Mouse (Mus musculus): ENCODE measurements around the gene Tbc1d30. TPM values are rescaled to one million over a fixed set of nuclear protein-coding genes. Genes with fewer than 3 reads are reported as not detected.

Gene Tbc1d30
- polyA plus RNA-seq, 1 experiment from 2014 or later: 1.4 TPM

GRCm38 (mm10) chr10:121249820-121250219 lies 101.3 kb downstream of the Tbc1d30 start:
- H3K4me1 ChIP-seq (ENCODE audit: insufficient read depth): no peaks in the 10 kb centered on the region
- peaks cover 2% of the 10 kb centered on the region; the same call in 1 of the 2 replicates for H3K27me3 ChIP-seq (ENCODE audit: insufficient read depth, low read length)
- DNase-seq (no peak), ATAC-seq (no peak)
- H3K36me3 ChIP-seq (replicated peaks; ENCODE audit: insufficient read depth, low read length): no peaks in the 10 kb centered on the region
- no peak overlapping the region for H3K4me2 ChIP-seq (ENCODE audit: low read depth, low read length)
- no peak overlapping the region for H3K4me3 ChIP-seq (ENCODE audit: low read depth, low read length)
- TF ChIP-seq EP300 (IDR thresholded peaks at IDR 0.05; ENCODE audit: low read depth): no peak
- TF ChIP-seq CTCF (IDR thresholded peaks at IDR 0.05; ENCODE audit: low read depth): no peak
- no peaks in the 10 kb centered on the region for H3K9me3 ChIP-seq (ENCODE audit: low read length)
- H3K27ac ChIP-seq (ENCODE audit: low read depth): no peak overlapping the region
- H3K9ac ChIP-seq (replicated peaks): no peak overlapping the region
- 82% methylated on average over 4 of the region's 4 CpGs for WGBS (ENCODE audit: insufficient replicate concordance)

GRCm38 (mm10) chr10:121247545-121247944 lies 103.5 kb downstream of the Tbc1d30 start:
- Histone ChIP-seq H3K4me1 (ENCODE audit: insufficient read depth) (peaks cover 6% of the 10 kb centered on the region), H3K27ac (ENCODE audit: low read depth) (no peak overlapping the region), H3K4me3 (ENCODE audit: low read depth, low read length) (no peak overlapping the region), H3K9me3 (ENCODE audit: low read length) (no peaks in the 10 kb centered on the region), H3K36me3 (replicated peaks; ENCODE audit: insufficient read depth, low read length) (no peaks in the 10 kb centered on the region), H3K27me3 (ENCODE audit: insufficient read depth, low read length) (no peaks in the 10 kb centered on the region), H3K4me2 (ENCODE audit: low read depth, low read length) (no peak overlapping the region), H3K9ac (replicated peaks) (no peak overlapping the region)
- ATAC-seq: no peak
- TF ChIP-seq EP300 (IDR thresholded peaks at IDR 0.05; ENCODE audit: low read depth) (no peak), CTCF (IDR thresholded peaks at IDR 0.05; ENCODE audit: low read depth) (no peak)
- DNase-seq: no peak
- 81% methylated on average over 11 of the region's 11 CpGs for WGBS (ENCODE audit: insufficient replicate concordance)

GRCm38 (mm10) chr10:121246971-121247370 lies 104.1 kb downstream of the Tbc1d30 start:
- H3K9ac ChIP-seq (replicated peaks): no peak overlapping the region

GRCm38 (mm10) chr10:121243373-121244207 lies 107.5 kb downstream of the Tbc1d30 start:
- WGBS (ENCODE audit: insufficient replicate concordance): 80% methylated on average over 23 of the region's 23 CpGs
- peaks cover 6% of the 10 kb centered on the region for H3K4me1 ChIP-seq (ENCODE audit: insufficient read depth)

More at GRCm38 (mm10) chr10:121246971-121247370, 104.1 kb downstream of the Tbc1d30 start:
- Histone ChIP-seq H3K27me3 (ENCODE audit: insufficient read depth, low read length) (no peaks in the 10 kb centered on the region), H3K9me3 (ENCODE audit: low read length) (no peaks in the 10 kb centered on the region), H3K4me2 (ENCODE audit: low read depth, low read length) (no peak overlapping the region), H3K4me3 (ENCODE audit: low read depth, low read length) (no peak overlapping the region), H3K4me1 (ENCODE audit: insufficient read depth) (peaks cover 6% of the 10 kb centered on the region), H3K27ac (ENCODE audit: low read depth) (no peak overlapping the region), H3K36me3 (replicated peaks; ENCODE audit: insufficient read depth, low read length) (no peaks in the 10 kb centered on the region)
- TF ChIP-seq CTCF (IDR thresholded peaks at IDR 0.05; ENCODE audit: low read depth) (no peak), EP300 (IDR thresholded peaks at IDR 0.05; ENCODE audit: low read depth) (no peak)
- ATAC-seq: no peak
- WGBS (ENCODE audit: insufficient replicate concordance): 81% methylated on average over 21 of the region's 21 CpGs
- DNase-seq: no peak

GRCm38 (mm10) chr10:121242596-121242995 lies 108.5 kb downstream of the Tbc1d30 start:
- Histone ChIP-seq H3K36me3 (replicated peaks; ENCODE audit: insufficient read depth, low read length) (no peaks in the 10 kb centered on the region), H3K9me3 (ENCODE audit: low read length) (no peaks in the 10 kb centered on the region), H3K4me3 (ENCODE audit: low read depth, low read length) (no peak overlapping the region), H3K4me2 (ENCODE audit: low read depth, low read length) (no peak overlapping the region), H3K4me1 (ENCODE audit: insufficient read depth) (peaks cover 6% of the 10 kb centered on the region), H3K9ac (replicated peaks) (no peak overlapping the region), H3K27me3 (ENCODE audit: insufficient read depth, low read length) (no peaks in the 10 kb centered on the region), H3K27ac (ENCODE audit: low read depth) (peak overlapping the region; percentile 24; the same call in 1 of the 2 replicates)
- no peak for TF ChIP-seq EP300 (IDR thresholded peaks at IDR 0.05; ENCODE audit: low read depth)
- TF ChIP-seq CTCF (IDR thresholded peaks at IDR 0.05; ENCODE audit: low read depth): no peak
- ATAC-seq: peak; percentile 85
- 55% methylated on average over 10 of the region's 10 CpGs for WGBS (ENCODE audit: insufficient replicate concordance)
- no peak for DNase-seq

More at GRCm38 (mm10) chr10:121243373-121244207, 107.5 kb downstream of the Tbc1d30 start:
- Histone ChIP-seq H3K27ac (ENCODE audit: low read depth) (no peak overlapping the region), H3K27me3 (ENCODE audit: insufficient read depth, low read length) (no peaks in the 10 kb centered on the region), H3K9ac (replicated peaks) (no peak overlapping the region), H3K36me3 (replicated peaks; ENCODE audit: insufficient read depth, low read length) (no peaks in the 10 kb centered on the region), H3K9me3 (ENCODE audit: low read length) (no peaks in the 10 kb centered on the region), H3K4me3 (ENCODE audit: low read depth, low read length) (no peak overlapping the region), H3K4me2 (ENCODE audit: low read depth, low read length) (no peak overlapping the region)
- DNase-seq (no peak), ATAC-seq (no peak)
- TF ChIP-seq EP300 (IDR thresholded peaks at IDR 0.05; ENCODE audit: low read depth): no peak
- TF ChIP-seq CTCF (IDR thresholded peaks at IDR 0.05; ENCODE audit: low read depth): no peak

GRCm38 (mm10) chr10:121239065-121239464 lies 112.0 kb downstream of the Tbc1d30 start:
- H3K4me2 ChIP-seq (ENCODE audit: low read depth, low read length): no peak overlapping the region
- no peak for ATAC-seq
- H3K9me3 ChIP-seq (ENCODE audit: low read length): no peaks in the 10 kb centered on the region
- H3K4me3 ChIP-seq (ENCODE audit: low read depth, low read length): no peak overlapping the region
- DNase-seq: no peak
- no peak overlapping the region for H3K27ac ChIP-seq (ENCODE audit: low read depth)
- no peak overlapping the region for H3K9ac ChIP-seq (replicated peaks)
- WGBS (ENCODE audit: insufficient replicate concordance): 85% methylated on average over 10 of the region's 10 CpGs
- H3K27me3 ChIP-seq (ENCODE audit: insufficient read depth, low read length): no peaks in the 10 kb centered on the region
- peaks cover 6% of the 10 kb centered on the region for H3K4me1 ChIP-seq (ENCODE audit: insufficient read depth)
- H3K36me3 ChIP-seq (replicated peaks; ENCODE audit: insufficient read depth, low read length): no peaks in the 10 kb centered on the region
- TF ChIP-seq EP300 (IDR thresholded peaks at IDR 0.05; ENCODE audit: low read depth): no peak
